Mouse (Mus musculus) CH12.LX (cell line): ENCODE data around the gene Scarf2. TPM values are rescaled to one million over a fixed set of nuclear protein-coding genes. Genes with fewer than 3 reads are reported as not detected.

ENCODE experiments used
- DNase-seq: peaks from one replicate; pipeline ENCODE4 v3.0.0-alpha.2; 2013; ENCODE audit errors: extremely low read depth
- H3K27ac ChIP-seq: 2 replicates; pipeline ENCODE4 v1.5.1; 2012; ENCODE audit warnings: low read depth, mild to moderate bottlenecking, control low read depth, moderate library complexity; ENCODE audit not compliant: insufficient read depth
- H3K27me3 ChIP-seq: replicated peaks from 2 replicates; pipeline ENCODE3; 2012; ENCODE audit warnings: inconsistent platforms
- H3K36me3 ChIP-seq, 2 experiments: replicated peaks in 1 of 2; 2 replicates each; pipeline versions ENCODE3 to v1.6.1; 2012; ENCODE audit warnings: inconsistent platforms in 1 of 2, low read length in 1 of 2, mild to moderate bottlenecking in 1 of 2, mixed read lengths in 1 of 2, moderate library complexity in 1 of 2; ENCODE audit not compliant: control insufficient read depth in 1 of 2, insufficient read depth in 1 of 2
- H3K4me1 ChIP-seq, 2 experiments: 2 replicates each; pipeline ENCODE4 v1.6.1; 2012; ENCODE audit warnings: inconsistent platforms in 1 of 2, moderate library complexity in 1 of 2; ENCODE audit not compliant: insufficient read depth in 2 of 2, control insufficient read depth in 1 of 2
- H3K4me2 ChIP-seq: 2 replicates; pipeline ENCODE4 v1.6.1; 2012; ENCODE audit warnings: low read depth, mild to moderate bottlenecking, control low read depth; ENCODE audit not compliant: poor library complexity, insufficient read depth, severe bottlenecking
- H3K4me3 ChIP-seq, 3 experiments: fragments of 150-350 bp in 1 of 3; sonication (generic) in 1 of 3; replicated peaks in 1 of 3; 2 replicates each; pipeline versions ENCODE3 to v1.5.1; 2011 to 2012; ENCODE audit warnings: low read depth in 2 of 3, low read length in 2 of 3, mild to moderate bottlenecking in 2 of 3, moderate library complexity in 2 of 3, control low read depth in 1 of 3, improper control_type of control experiment in 1 of 3, inconsistent platforms in 1 of 3, mixed read lengths in 1 of 3; ENCODE audit not compliant: poor library complexity in 1 of 3
- H3K79me2 ChIP-seq: replicated peaks from 2 replicates; pipeline ENCODE4 v1.6.1; 2012; ENCODE audit warnings: mild to moderate bottlenecking, moderate library complexity; ENCODE audit not compliant: control insufficient read depth, poor library complexity, insufficient read depth, severe bottlenecking; ENCODE audit errors: extremely low read depth
- H3K9ac ChIP-seq: 2 replicates; pipeline ENCODE4 v1.6.1; 2012; ENCODE audit warnings: low read depth, mild to moderate bottlenecking, control low read depth, moderate library complexity; ENCODE audit not compliant: insufficient read depth
- H3K9me3 ChIP-seq: replicated peaks from 2 replicates; pipeline ENCODE3; 2012; ENCODE audit warnings: low read length, inconsistent platforms, mixed read lengths
- CHD1 ChIP-seq: IDR thresholded peaks from 2 replicates; pipeline ENCODE4 v1.6.1; 2012; ENCODE audit warnings: low read depth, low read length, improper control_type of control experiment, inconsistent platforms
- CHD2 ChIP-seq: IDR thresholded peaks from 2 replicates; pipeline ENCODE4 v1.6.1; 2011; ENCODE audit warnings: low read length, improper control_type of control experiment
- CTCF ChIP-seq, 2 experiments: IDR thresholded peaks in 1 of 2; conservative IDR thresholded peaks in 1 of 2; 2 replicates each; pipeline ENCODE4 v1.5.1; 2011 to 2012; ENCODE audit warnings: low read depth in 2 of 2, low read length in 2 of 2, improper control_type of control experiment in 1 of 2, inconsistent platforms in 1 of 2, mild to moderate bottlenecking in 1 of 2, moderate library complexity in 1 of 2
- ELF1 ChIP-seq: IDR thresholded peaks from 2 replicates; pipeline ENCODE4 v1.6.1; 2014; ENCODE audit warnings: low read depth, mild to moderate bottlenecking, inconsistent platforms, low read length, improper control_type of control experiment
- GABPA ChIP-seq: IDR thresholded peaks from 2 replicates; pipeline ENCODE4 v1.6.1; 2012; ENCODE audit warnings: low read depth, low read length, improper control_type of control experiment, inconsistent platforms; ENCODE audit not compliant: insufficient replicate concordance
- HCFC1 ChIP-seq: IDR thresholded peaks from 2 replicates; pipeline ENCODE4 v1.6.1; 2012; ENCODE audit warnings: low read depth, mild to moderate bottlenecking, inconsistent platforms, low read length, improper control_type of control experiment
- JUN ChIP-seq: IDR thresholded peaks from 2 replicates; pipeline ENCODE4 v1.6.1; 2011; ENCODE audit warnings: low read depth, mild to moderate bottlenecking, low read length, improper control_type of control experiment, moderate library complexity; ENCODE audit not compliant: insufficient read depth
- JUND ChIP-seq: conservative IDR thresholded peaks from 2 replicates; pipeline ENCODE4 v1.6.1; 2011; ENCODE audit warnings: low read depth, low read length, improper control_type of control experiment
- KAT2A ChIP-seq: IDR thresholded peaks from 2 replicates; pipeline ENCODE4 v1.6.1; 2012; ENCODE audit warnings: low read length, improper control_type of control experiment, inconsistent platforms; ENCODE audit not compliant: insufficient replicate concordance
- MAFK ChIP-seq: IDR thresholded peaks from 2 replicates; pipeline ENCODE4 v1.6.1; 2011; ENCODE audit warnings: low read length, improper control_type of control experiment; ENCODE audit not compliant: insufficient replicate concordance
- MAX ChIP-seq: IDR thresholded peaks from 2 replicates; pipeline ENCODE4 v1.6.1; 2011; ENCODE audit warnings: low read length, improper control_type of control experiment
- MAZ ChIP-seq: IDR thresholded peaks from 2 replicates; pipeline ENCODE4 v1.6.1; 2012; ENCODE audit warnings: low read depth, mild to moderate bottlenecking, inconsistent platforms, low read length, improper control_type of control experiment, moderate library complexity
- MEF2A ChIP-seq: IDR thresholded peaks from 2 replicates; pipeline ENCODE4 v1.6.1; 2014; ENCODE audit warnings: low read depth, mild to moderate bottlenecking, inconsistent platforms, low read length, improper control_type of control experiment, borderline replicate concordance
- NELFE ChIP-seq: IDR thresholded peaks from 2 replicates; pipeline ENCODE4 v1.6.1; 2011; ENCODE audit warnings: low read depth, low read length, improper control_type of control experiment
- NRF1 ChIP-seq: IDR thresholded peaks from 2 replicates; pipeline ENCODE4 v1.6.1; 2014; ENCODE audit warnings: low read depth, mild to moderate bottlenecking, inconsistent platforms, low read length, improper control_type of control experiment, moderate library complexity
- PAX5 ChIP-seq: IDR thresholded peaks from 2 replicates; pipeline ENCODE4 v1.6.1; 2012; ENCODE audit warnings: low read length, inconsistent platforms, mixed read lengths
- RAD21 ChIP-seq: IDR thresholded peaks from 2 replicates; pipeline ENCODE4 v1.6.1; 2011; ENCODE audit warnings: low read depth, mild to moderate bottlenecking, low read length, improper control_type of control experiment, moderate library complexity
- RCOR1 ChIP-seq: conservative IDR thresholded peaks from 2 replicates; pipeline ENCODE4 v1.6.1; 2012; ENCODE audit warnings: low read depth, mild to moderate bottlenecking, inconsistent platforms, low read length, improper control_type of control experiment
- SIN3A ChIP-seq: IDR thresholded peaks from 2 replicates; pipeline ENCODE4 v1.6.1; 2012; ENCODE audit warnings: low read length, improper control_type of control experiment, inconsistent platforms
- SMC3 ChIP-seq: IDR thresholded peaks from 2 replicates; pipeline ENCODE4 v1.6.1; 2011; ENCODE audit warnings: low read depth, low read length, improper control_type of control experiment
- UBTF ChIP-seq: IDR thresholded peaks from 2 replicates; pipeline ENCODE4 v1.6.1; 2012; ENCODE audit warnings: low read depth, mild to moderate bottlenecking, inconsistent platforms, low read length, improper control_type of control experiment, moderate library complexity
- USF1 ChIP-seq: IDR thresholded peaks from 2 replicates; pipeline ENCODE4 v1.6.1; 2014; ENCODE audit warnings: low read depth, mild to moderate bottlenecking, inconsistent platforms, low read length, improper control_type of control experiment
- USF2 ChIP-seq: conservative IDR thresholded peaks from 2 replicates; pipeline ENCODE4 v1.6.1; 2011; ENCODE audit warnings: low read depth, low read length, improper control_type of control experiment
- ZKSCAN1 ChIP-seq: IDR thresholded peaks from 2 replicates; pipeline ENCODE4 v1.6.1; 2012; ENCODE audit warnings: low read depth, inconsistent platforms, low read length, improper control_type of control experiment, borderline replicate concordance
- ZMIZ1 ChIP-seq: IDR thresholded peaks from 2 replicates; pipeline ENCODE4 v1.6.1; 2012; ENCODE audit warnings: low read depth, mild to moderate bottlenecking, inconsistent platforms, low read length, improper control_type of control experiment
- ZNF384 ChIP-seq: IDR thresholded peaks from 2 replicates; pipeline ENCODE4 v1.6.1; 2012; ENCODE audit warnings: low read depth, low read length, improper control_type of control experiment, inconsistent platforms
- dilution Hi-C: fragments of 300-500 bp; cut with MboI; formaldehyde crosslinking; loops from 2 replicates; pipeline ENCODE4 v1.14.3; 2020; ENCODE audit warnings: low sequenced_read_pairs; ENCODE audit not compliant: extremely low pct_unique_long_range_greater_than_20kb, extremely low pct_ligation_motif_present
- in situ Hi-C: fragments of 300-500 bp; cut with MboI; formaldehyde crosslinking; loops from 3 replicates; pipeline ENCODE4 v1.14.3; 2019; ENCODE audit warnings: low sequenced_read_pairs, low pct_ligation_motif_present, low pct_unique_long_range_greater_than_20kb, mixed read lengths
- polyA plus RNA-seq: library from polyadenylated mRNA; unstranded; fragments of >175 nt; gene quantifications from 2 replicates; pipeline ENCODE4 v1.2.1, GENCODE M21; 2012; ENCODE audit warnings: low read depth; ENCODE audit not compliant: insufficient read length
- total RNA-seq, 2 experiments: library from RNA; depleted of rRNA; stranded (reverse); fragments of 300-350 nt in 1 of 2; fragments of >200 nt in 1 of 2; gene quantifications; 2 replicates each; pipeline ENCODE4 v1.2.3; 2012 to 2014

Scarf2 gene
- total and polyA plus RNA-seq, 3 experiments, result not detected

- no peaks in the 10 kb centered on the region for H3K79me2 ChIP-seq
- in situ Hi-C loops, result no loop called here
- peaks cover 45% of the 10 kb centered on the region for H3K27me3 ChIP-seq
- peaks cover 9% of the 10 kb centered on the region in 2 experiments for H3K4me1 ChIP-seq
- H3K9ac ChIP-seq, result no peak overlapping the region
- H3K36me3 ChIP-seq, result no peaks in the 10 kb centered on the region
- H3K27ac ChIP-seq, result no peak overlapping the region
- peaks cover 18% of the 10 kb centered on the region for H3K9me3 ChIP-seq
- DNase-seq, result no peak
- dilution Hi-C loops, result no loop called here
- no peak for TF ChIP-seq ZKSCAN1
- TF ChIP-seq MAFK, result no peak
- no peak for TF ChIP-seq PAX5
- no peak for TF ChIP-seq MAX
- no peak for TF ChIP-seq SMC3
- TF ChIP-seq GABPA, result no peak
- TF ChIP-seq JUND, result no peak
- no peak for TF ChIP-seq ZMIZ1
- TF ChIP-seq MEF2A, result no peak
- TF ChIP-seq CTCF (conservative IDR thresholded peaks at IDR 0.05 in 1 of 2, IDR thresholded peaks at IDR 0.05 in 1 of 2; ENCODE audit: low read depth in 2 of 2, low read length in 2 of 2), result no peak
- no peak for TF ChIP-seq NELFE
- no peak for TF ChIP-seq SIN3A
- no peak for TF ChIP-seq JUN
- TF ChIP-seq ZNF384, result no peak
- no peak for TF ChIP-seq HCFC1
- no peak for TF ChIP-seq UBTF
- no peak for TF ChIP-seq CHD1
- H3K4me2 ChIP-seq, result no peak overlapping the region
- no peak overlapping the region for H3K4me3 ChIP-seq
These were observed 1.5 kb downstream of the Scarf2 start for GRCm38 (mm10) chr16:17798321-17799180.

- H3K4me3 ChIP-seq, result no peak overlapping the region
- peaks cover 9% of the 10 kb centered on the region in 2 experiments for H3K4me1 ChIP-seq
- no peak overlapping the region for H3K4me2 ChIP-seq
- dilution Hi-C loops, result no loop called here
- peaks cover 22% of the 10 kb centered on the region for H3K9me3 ChIP-seq
- no peak overlapping the region for H3K9ac ChIP-seq
- H3K79me2 ChIP-seq, result no peaks in the 10 kb centered on the region
- in situ Hi-C loops, result no loop called here
- TF ChIP-seq HCFC1, result no peak
- no peak for TF ChIP-seq MEF2A
- TF ChIP-seq RCOR1, result no peak
- no peak for TF ChIP-seq RAD21
- TF ChIP-seq CHD1, result no peak
- TF ChIP-seq CTCF (conservative IDR thresholded peaks at IDR 0.05 in 1 of 2, IDR thresholded peaks at IDR 0.05 in 1 of 2; ENCODE audit: low read depth in 2 of 2, low read length in 2 of 2), result no peak
- no peak for TF ChIP-seq KAT2A
- TF ChIP-seq SIN3A, result no peak
- no peak for TF ChIP-seq CHD2
- no peak for TF ChIP-seq USF2
- no peak for TF ChIP-seq USF1
- no peak for TF ChIP-seq ZKSCAN1
- TF ChIP-seq JUND, result no peak
- no peak for TF ChIP-seq JUN
- TF ChIP-seq NRF1, result no peak
- TF ChIP-seq UBTF, result no peak
- TF ChIP-seq ELF1, result no peak
- no peak for TF ChIP-seq MAFK
- TF ChIP-seq MAZ, result no peak
- TF ChIP-seq GABPA, result no peak
- TF ChIP-seq, all 38 proteins: peak for 0
- H3K36me3 ChIP-seq, result no peaks in the 10 kb centered on the region
- H3K27me3 ChIP-seq, result peaks cover 40% of the 10 kb centered on the region
- DNase-seq, result no peak
- no peak overlapping the region for H3K27ac ChIP-seq
These were observed 2.5 kb downstream of the Scarf2 start for GRCm38 (mm10) chr16:17799584-17799983.
